17 mouse cellular contexts compared by ENCODE assay signal in the genomic region with DNA sequence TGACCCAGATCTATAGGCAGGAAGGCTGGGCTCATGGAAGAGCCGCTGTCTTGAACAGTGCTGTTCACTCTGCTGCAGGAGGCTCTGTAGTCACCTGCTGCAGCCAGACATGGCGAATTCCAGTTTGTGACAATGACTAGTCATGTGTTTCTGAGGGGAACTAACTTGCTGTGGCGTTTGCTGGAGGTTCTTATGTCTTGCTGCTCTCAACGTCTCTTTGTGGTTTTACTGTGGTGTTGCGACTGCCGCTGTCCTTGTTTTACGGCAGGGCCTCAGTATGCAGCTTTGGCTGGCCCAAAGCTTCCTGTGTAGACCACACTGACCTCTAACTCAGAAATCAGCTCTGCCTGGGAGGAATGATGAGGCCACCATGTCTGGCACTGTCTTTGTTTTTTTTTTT. TPM values are rescaled to one million over a fixed set of nuclear protein-coding genes. Genes with fewer than 3 reads are reported as not detected.
A peak's percentile ranks its signal among the peaks of the same experiment; 100 is the strongest.
DNase-seq lines count a peak whose midpoint lies in the region; ATAC-seq and TF ChIP-seq lines count a peak whose summit lies in the region.
"Had no signal": no experiment of that assay in that cellular context is flagged by ENCODE, and none has a peak within 500 bp of the region (broad histone marks: within the 10 kb centered on the region; RNA-seq: fewer than 3 reads in every experiment).

No protein-coding gene starts in this region.

- no peak for ATAC-seq in liver, embryonic 12.5 days
- ATAC-seq in monocyte, adult 5-6 weeks (replicated peaks; ENCODE audit: insufficient number of reproducible peaks, low FRiP score, low TSS enrichment, poor library complexity, severe bottlenecking): peak; percentile 48; the same call in 1 of the 2 replicates
- ATAC-seq: midbrain, embryonic 13.5 days had no signal

- peak; percentile 24 for DNase-seq in layer of hippocampus, adult 9-11 months
- no peak for DNase-seq in layer of hippocampus, adult 2 months (ENCODE audit: low spot score in 2 of 2)
- peak; percentile 16 for DNase-seq in CD4-positive helper T cell, adult 2 months (ENCODE audit: low read depth, low spot score)
- DNase-seq in frontal cortex, postnatal 10 days (ENCODE audit: low spot score in 2 of 2): no peak
- no peak for DNase-seq in limb, embryonic 10.5 days (ENCODE audit: low spot score)
- no peak for DNase-seq in left cerebral cortex, postnatal 25 days (ENCODE audit: low spot score in 2 of 2)
- DNase-seq: cerebellum, adult 9-11 months; gastrocnemius, postnatal 10 days; heart, postnatal 4 days; kidney, adult 8-10 months; kidney, postnatal 4 days; layer of hippocampus, postnatal 36 days; lung, embryonic 14.5 days had no signal

- peaks cover 30% of the 10 kb centered on the region for H3K4me1 ChIP-seq in liver, embryonic 12.5 days
- peaks cover 5% of the 10 kb centered on the region; the same call in 1 of the 2 replicates for H3K4me1 ChIP-seq in limb, embryonic 10.5 days
- H3K4me1 ChIP-seq: midbrain, embryonic 13.5 days had no signal

- no peaks in the 10 kb centered on the region for H3K27me3 ChIP-seq in liver, embryonic 12.5 days (replicated peaks)
- H3K27me3 ChIP-seq in limb, embryonic 10.5 days (ENCODE audit: low read depth, poor library complexity, severe bottlenecking): no peaks in the 10 kb centered on the region
- H3K27me3 ChIP-seq: midbrain, embryonic 13.5 days had no signal

- no peak overlapping the region for H3K4me2 ChIP-seq in liver, embryonic 12.5 days
- H3K4me2 ChIP-seq: heart, embryonic 11.5 days; lung, embryonic 14.5 days; midbrain, embryonic 13.5 days had no signal

- no peak for TF ChIP-seq CTCF in layer of hippocampus, adult 2 months (conservative IDR thresholded peaks at IDR 0.05)

- no peaks in the 10 kb centered on the region for H3K9me3 ChIP-seq in liver, embryonic 12.5 days (replicated peaks)
- H3K9me3 ChIP-seq in limb, embryonic 10.5 days (replicated peaks): no peaks in the 10 kb centered on the region
- H3K9me3 ChIP-seq: midbrain, embryonic 13.5 days had no signal

- WGBS in liver, embryonic 12.5 days (ENCODE audit: insufficient replicate concordance): 47% methylated on average over 7 of the region's 7 CpGs
- 89% methylated on average over 7 of the region's 7 CpGs for WGBS in limb, embryonic 10.5 days

- no peak overlapping the region for H3K27ac ChIP-seq in layer of hippocampus, adult 2 months
- H3K27ac ChIP-seq in liver, embryonic 12.5 days: peak overlapping the region; percentile 10; the same call in 1 of the 2 replicates
- no peak overlapping the region for H3K27ac ChIP-seq in limb, embryonic 10.5 days
- H3K27ac ChIP-seq: midbrain, embryonic 13.5 days had no signal

- intact Hi-C loops in left cerebral cortex, postnatal 25 days (cut with DNase I): no loop called here

- no peak overlapping the region for H3K9ac ChIP-seq in liver, embryonic 12.5 days
- H3K9ac ChIP-seq: lung, embryonic 14.5 days; midbrain, embryonic 13.5 days had no signal

- peaks cover 43% of the 10 kb centered on the region for H3K36me3 ChIP-seq in liver, embryonic 12.5 days
- H3K36me3 ChIP-seq in limb, embryonic 10.5 days: peaks cover 68% of the 10 kb centered on the region

- H3K4me3 ChIP-seq in layer of hippocampus, adult 2 months: no peak overlapping the region
- no peak overlapping the region for H3K4me3 ChIP-seq in liver, embryonic 12.5 days
- no peak overlapping the region for H3K4me3 ChIP-seq in limb, embryonic 10.5 days
- H3K4me3 ChIP-seq: midbrain, embryonic 13.5 days had no signal

RNA-seq across cellular contexts. Expression of a gene that starts 48.9 kb away (rescaled TPM):
- total RNA-seq in layer of hippocampus, adult 2 months (2021): 10 to 100 TPM in 1 of 2 experiments, 1 to 10 TPM in 1; 9.4 to 10.8 TPM
- polyA plus RNA-seq in liver, embryonic 12.5 days (2016; fragmentation: Nextera tagmentation; extraction: Ambion mirVana): 17.4 and 17.7 TPM in 2 replicates
- 76.0 to 118 TPM (median 83.2 TPM) in 3 replicates for total RNA-seq in monocyte, adult 5-6 weeks (2017)
- polyA plus RNA-seq in limb, embryonic 10.5 days (2016; fragmentation: Nextera tagmentation; extraction: Ambion mirVana): 32.8 and 34.8 TPM in 2 replicates
- total RNA-seq in left cerebral cortex, postnatal 25 days (2021): 10 to 100 TPM; 11.0 to 13.0 TPM

Comparison
In these comparisons a context has a peak if more than half of its experiments do, and no peak if none do; other contexts are left out.
1. DNase-seq: peak in layer of hippocampus, adult 9-11 months (single experiment) and CD4-positive helper T cell, adult 2 months (single experiment); none in layer of hippocampus, adult 2 months (0 of 2), frontal cortex, postnatal 10 days (0 of 2), limb, embryonic 10.5 days (single experiment) and left cerebral cortex, postnatal 25 days (0 of 2).